Comparison of ENCODE assay signal across 8 mouse cellular contexts in the genomic region with DNA sequence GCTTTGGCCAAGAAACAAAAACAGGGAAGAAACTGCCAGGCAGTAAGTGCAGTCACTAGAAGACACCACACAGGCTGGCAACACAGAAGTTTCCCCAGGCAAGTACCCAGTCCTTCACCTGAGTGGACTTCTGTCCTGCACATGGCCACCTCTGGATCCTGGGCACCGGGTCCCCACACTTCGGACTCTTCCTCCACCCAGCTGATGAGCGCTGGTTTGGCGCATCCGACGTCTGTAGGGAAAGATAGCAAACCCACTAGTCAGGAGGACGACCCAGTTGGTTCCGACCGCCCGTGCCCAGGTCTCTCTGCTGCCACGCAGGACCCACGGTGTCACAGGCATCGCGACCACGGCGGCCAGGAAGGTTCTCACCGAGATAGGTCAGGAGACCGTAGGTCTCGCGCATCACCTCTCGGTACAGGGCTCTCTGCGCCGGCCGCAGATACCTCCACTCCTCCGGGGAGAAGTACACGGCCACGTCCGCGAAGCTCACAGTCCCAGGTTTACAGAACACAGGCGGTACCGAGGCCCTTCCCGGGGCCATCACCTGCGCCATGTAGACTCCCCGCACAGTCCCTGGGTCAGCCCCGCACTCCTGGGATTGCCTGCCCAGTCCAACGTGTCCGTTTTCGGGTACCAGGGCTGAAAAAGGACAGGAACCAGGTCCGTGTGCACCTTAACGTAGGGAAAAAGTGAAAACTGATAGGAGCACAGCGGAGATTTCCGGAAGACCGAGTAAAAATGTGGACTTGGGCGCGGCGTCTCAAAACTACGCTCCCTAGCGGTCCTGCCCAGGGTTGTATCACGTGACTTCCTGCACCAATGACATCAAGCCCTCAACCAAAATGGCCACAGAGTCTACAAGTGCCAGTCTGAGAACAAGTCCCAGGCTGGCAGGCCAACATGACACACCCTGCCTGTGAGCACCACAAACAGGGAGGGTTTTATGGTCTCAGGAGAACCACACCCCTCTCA. TPM values are rescaled to one million over a fixed set of nuclear protein-coding genes. Genes with fewer than 3 reads are reported as not detected.
DNase-seq lines count a peak whose midpoint lies in the region; ATAC-seq and TF ChIP-seq lines count a peak whose summit lies in the region.
"Not testable (repeated sequence)": the region's sequence is repeated elsewhere in the genome, so short reads cannot be mapped to it uniquely, and the experiment has no call there.

A gene (minus strand): TSS at position 780 of the 975 bp plus-strand sequence.

- peak within 1 kb of the TSS; percentile 61 for H3K9ac ChIP-seq in ES-Bruce4 (ENCODE audit: low read depth, poor library complexity, severe bottlenecking)
- peak within 1 kb of the TSS; percentile 82 for H3K9ac ChIP-seq in forebrain, embryonic 13.5 days
- peak within 1 kb of the TSS; percentile 72 for H3K9ac ChIP-seq in neural tube, embryonic 15.5 days (replicated peaks)

- H3K4me2 ChIP-seq in forebrain, embryonic 13.5 days = peak within 1 kb of the TSS; percentile 77
- H3K4me2 ChIP-seq in neural tube, embryonic 15.5 days = peak within 1 kb of the TSS; percentile 78

- peak; percentile 91; the same call in 1 of the 2 replicates for ATAC-seq in cerebellum, adult (ENCODE audit: insufficient number of reproducible peaks, low FRiP score, low TSS enrichment)
- peak; percentile 97 for ATAC-seq in forebrain, embryonic 13.5 days
- peak; percentile 92 for ATAC-seq in neural tube, embryonic 15.5 days (ENCODE audit: low FRiP score)

- WGBS in forebrain, embryonic 13.5 days = 2% methylated on average over 49 of the region's 49 CpGs
- 3% methylated on average over 48 of the region's 49 CpGs for WGBS in neural tube, embryonic 15.5 days

- TF ChIP-seq CTCF in ES-Bruce4 (IDR thresholded peaks at IDR 0.05; ENCODE audit: low read depth, low read length) = peak; percentile 56

- not testable (repeated sequence) for H3K4me1 ChIP-seq in ES-Bruce4 (ENCODE audit: control insufficient read depth, insufficient read depth, low read length); forebrain, embryonic 13.5 days; neural tube, embryonic 15.5 days

- peak; percentile 76 for TF ChIP-seq POLR2A in ES-Bruce4 (IDR thresholded peaks at IDR 0.05; ENCODE audit: insufficient read depth, low read length)

- H3K9me3 ChIP-seq in ES-Bruce4 (replicated peaks; ENCODE audit: control insufficient read depth, insufficient read depth, low read length, poor library complexity, severe bottlenecking); forebrain, embryonic 13.5 days (replicated peaks); neural tube, embryonic 15.5 days (replicated peaks): not testable (repeated sequence)

- intact Hi-C loops in heart, postnatal 14 days (cut with DNase I) = not testable (repeated sequence)

- peak within 1 kb of the TSS; percentile 96 for H3K4me3 ChIP-seq in ES-Bruce4 (ENCODE audit: low read depth, low read length)
- H3K4me3 ChIP-seq in forebrain, embryonic 13.5 days = peak within 1 kb of the TSS; percentile 76
- H3K4me3 ChIP-seq in neural tube, embryonic 15.5 days (replicated peaks) = peak within 1 kb of the TSS; percentile 75

- DNase-seq in heart, postnatal 14 days = peak; percentile 91 to 93
- DNase-seq in layer of hippocampus, adult 11-12 months (ENCODE audit: low spot score) = peak; percentile 97
- DNase-seq in lung, adult 18-20 months = peak; percentile 97 to 98
- DNase-seq in testis, postnatal 14 days (ENCODE audit: low spot score) = peak; percentile 89

- H3K27me3 ChIP-seq in ES-Bruce4 (ENCODE audit: control insufficient read depth, insufficient read depth, low read length, poor library complexity, severe bottlenecking); forebrain, embryonic 13.5 days; neural tube, embryonic 15.5 days (replicated peaks): not testable (repeated sequence)

- not testable (repeated sequence) for H3K36me3 ChIP-seq in ES-Bruce4 (ENCODE audit: control insufficient read depth, insufficient read depth, low read length, poor library complexity, severe bottlenecking); neural tube, embryonic 15.5 days
- peaks cover 13% of the 10 kb centered on the region for H3K36me3 ChIP-seq in forebrain, embryonic 13.5 days (ENCODE audit: poor library complexity, severe bottlenecking)

- H3K27ac ChIP-seq in ES-Bruce4 (ENCODE audit: insufficient read depth, low read length); forebrain, embryonic 13.5 days: not testable (repeated sequence)
- H3K27ac ChIP-seq in neural tube, embryonic 15.5 days (replicated peaks) = peak within 1 kb of the TSS; percentile 82

- TF ChIP-seq EP300 in ES-Bruce4 (IDR thresholded peaks at IDR 0.05; ENCODE audit: insufficient read depth, low read depth, low read length) = peak; percentile 35; the same call in 1 of the 2 replicates

RNA-seq across cellular contexts. Expression of the gene that starts here (rescaled TPM):
- 4.2 and 7.5 TPM in 2 replicates for polyA plus RNA-seq in ES-Bruce4 (2011; ENCODE audit: insufficient read depth, insufficient read length, low read depth, missing spikeins)
- 6.4 and 8.6 TPM in 2 replicates for polyA plus RNA-seq in forebrain, embryonic 13.5 days (2015; fragmentation: Nextera tagmentation; extraction: Ambion mirVana)
- total RNA-seq in heart, postnatal 14 days (2021) = 1 to 10 TPM; 4.6 to 5.8 TPM
- polyA plus RNA-seq in neural tube, embryonic 15.5 days (2015; fragmentation: Nextera tagmentation; extraction: Ambion mirVana) = 8.1 and 8.5 TPM in 2 replicates
